Mouse (Mus musculus): Measurements from ENCODE around the gene H2-Q7. TPM values are rescaled to one million over a fixed set of nuclear protein-coding genes. Genes with fewer than 3 reads are reported as not detected.
"Not testable (repeated sequence)": the region's sequence is repeated elsewhere in the genome, so short reads cannot be mapped to it uniquely, and the experiment has no call there.

Gene H2-Q7
- total and polyA plus RNA-seq, 3 experiments = 40.9 to 104 (median 66.0) TPM

DNA sequence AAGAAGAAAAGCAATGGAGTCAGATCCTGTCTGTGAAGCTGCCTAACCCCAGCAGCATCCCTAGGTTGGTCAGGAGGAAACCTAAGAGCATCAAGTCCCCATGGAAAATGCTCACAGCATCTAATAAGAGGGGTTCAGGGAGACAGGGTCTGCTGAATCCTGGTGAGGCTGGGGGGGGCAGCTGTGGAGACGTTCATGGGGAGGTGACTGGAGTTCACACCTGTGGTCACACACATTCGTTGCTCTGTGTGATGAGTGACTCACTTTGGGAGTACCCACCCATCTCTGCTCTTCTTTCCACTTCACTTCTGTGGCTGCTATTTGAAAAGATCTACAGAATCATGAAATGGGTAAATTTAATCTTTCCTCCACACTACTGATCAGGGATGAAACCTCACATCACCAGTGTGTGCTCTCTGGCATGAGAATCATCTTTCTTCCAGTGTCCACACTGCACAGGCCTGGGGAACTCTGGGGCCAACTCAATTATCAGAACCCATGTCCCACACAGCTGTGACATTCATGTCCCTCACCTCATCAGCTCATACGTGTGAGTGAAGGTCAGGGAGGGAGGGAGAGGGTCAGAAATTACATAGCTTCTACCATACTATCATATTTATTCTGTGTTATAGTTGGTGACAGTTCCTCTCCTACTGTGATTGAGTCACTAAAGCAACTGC is 15.7 kb upstream of the H2-Q7 start:
- H3K4me3 ChIP-seq (replicated peaks in 1 of 3; ENCODE audit: low read depth in 2 of 3, low read length in 2 of 3, poor library complexity in 1 of 3); H3K27me3 ChIP-seq (replicated peaks); H3K9me3 ChIP-seq (replicated peaks; ENCODE audit: low read length); H3K9ac ChIP-seq (ENCODE audit: insufficient read depth, low read depth); DNase-seq (ENCODE audit: extremely low read depth); dilution Hi-C loops (cut with MboI; ENCODE audit: extremely low pct_ligation_motif_present, extremely low pct_unique_long_range_greater_than_20kb, low sequenced_read_pairs); H3K36me3 ChIP-seq (replicated peaks in 1 of 2; ENCODE audit: control insufficient read depth in 1 of 2, insufficient read depth in 1 of 2, low read length in 1 of 2); in situ Hi-C loops (cut with MboI; ENCODE audit: low pct_ligation_motif_present, low pct_unique_long_range_greater_than_20kb, low sequenced_read_pairs); H3K27ac ChIP-seq (ENCODE audit: insufficient read depth, low read depth): not testable (repeated sequence)
- Histone ChIP-seq H3K79me2 (replicated peaks; ENCODE audit: control insufficient read depth, extremely low read depth, insufficient read depth, poor library complexity, severe bottlenecking) (peaks cover 13% of the 10 kb centered on the region), H3K4me1 (ENCODE audit: control insufficient read depth in 1 of 2, insufficient read depth in 2 of 2) (peaks cover 7 to 15% of the 10 kb centered on the region in 2 experiments), H3K4me2 (ENCODE audit: insufficient read depth, low read depth, poor library complexity, severe bottlenecking) (0 out of 2 replicates have a peak overlapping the region, but pooled peaks have one; percentile 2)

DNA sequence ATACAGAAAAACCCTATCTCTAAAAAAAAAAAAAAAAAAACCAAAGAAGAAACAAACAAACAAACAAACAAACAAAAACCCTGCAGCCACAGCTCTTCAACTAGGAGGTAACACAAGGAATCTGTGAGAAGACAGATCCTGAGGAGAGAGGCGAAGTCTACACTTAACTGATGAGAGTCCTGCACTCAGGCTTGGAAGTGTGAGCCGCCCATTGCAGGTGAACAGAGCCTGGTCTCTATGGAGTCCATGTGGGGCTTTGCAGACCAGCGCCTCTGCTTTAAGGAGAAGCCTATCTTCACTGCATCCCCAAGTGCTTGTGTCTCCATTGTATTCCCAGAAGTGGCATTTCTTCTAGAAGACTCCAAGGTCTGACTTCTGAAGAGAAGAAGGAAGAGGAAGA is 14.8 kb upstream of the H2-Q7 start:
- H3K9me3 ChIP-seq (replicated peaks; ENCODE audit: low read length); in situ Hi-C loops (cut with MboI; ENCODE audit: low pct_ligation_motif_present, low pct_unique_long_range_greater_than_20kb, low sequenced_read_pairs); H3K27me3 ChIP-seq (replicated peaks); DNase-seq (ENCODE audit: extremely low read depth); H3K27ac ChIP-seq (ENCODE audit: insufficient read depth, low read depth); dilution Hi-C loops (cut with MboI; ENCODE audit: extremely low pct_ligation_motif_present, extremely low pct_unique_long_range_greater_than_20kb, low sequenced_read_pairs): not testable (repeated sequence)
- peak overlapping the region; percentile 15; the same call in 1 of the 2 replicates for H3K4me2 ChIP-seq (ENCODE audit: insufficient read depth, low read depth, poor library complexity, severe bottlenecking)
- peak overlapping the region in 1 of 3 experiments; percentile 23 for H3K4me3 ChIP-seq (replicated peaks in 1 of 3; ENCODE audit: low read depth in 2 of 3, low read length in 2 of 3, poor library complexity in 1 of 3)
- H3K9ac ChIP-seq (ENCODE audit: insufficient read depth, low read depth) = peak overlapping the region; percentile 29; the same call in 1 of the 2 replicates
- H3K4me1 ChIP-seq (ENCODE audit: control insufficient read depth in 1 of 2, insufficient read depth in 2 of 2) = peaks cover 7 to 15% of the 10 kb centered on the region in 2 experiments
- H3K36me3 ChIP-seq (replicated peaks in 1 of 2; ENCODE audit: control insufficient read depth in 1 of 2, insufficient read depth in 1 of 2, low read length in 1 of 2) = peaks cover 3 to 17% of the 10 kb centered on the region in 2 experiments
- peaks cover 13% of the 10 kb centered on the region for H3K79me2 ChIP-seq (replicated peaks; ENCODE audit: control insufficient read depth, extremely low read depth, insufficient read depth, poor library complexity, severe bottlenecking)

DNA sequence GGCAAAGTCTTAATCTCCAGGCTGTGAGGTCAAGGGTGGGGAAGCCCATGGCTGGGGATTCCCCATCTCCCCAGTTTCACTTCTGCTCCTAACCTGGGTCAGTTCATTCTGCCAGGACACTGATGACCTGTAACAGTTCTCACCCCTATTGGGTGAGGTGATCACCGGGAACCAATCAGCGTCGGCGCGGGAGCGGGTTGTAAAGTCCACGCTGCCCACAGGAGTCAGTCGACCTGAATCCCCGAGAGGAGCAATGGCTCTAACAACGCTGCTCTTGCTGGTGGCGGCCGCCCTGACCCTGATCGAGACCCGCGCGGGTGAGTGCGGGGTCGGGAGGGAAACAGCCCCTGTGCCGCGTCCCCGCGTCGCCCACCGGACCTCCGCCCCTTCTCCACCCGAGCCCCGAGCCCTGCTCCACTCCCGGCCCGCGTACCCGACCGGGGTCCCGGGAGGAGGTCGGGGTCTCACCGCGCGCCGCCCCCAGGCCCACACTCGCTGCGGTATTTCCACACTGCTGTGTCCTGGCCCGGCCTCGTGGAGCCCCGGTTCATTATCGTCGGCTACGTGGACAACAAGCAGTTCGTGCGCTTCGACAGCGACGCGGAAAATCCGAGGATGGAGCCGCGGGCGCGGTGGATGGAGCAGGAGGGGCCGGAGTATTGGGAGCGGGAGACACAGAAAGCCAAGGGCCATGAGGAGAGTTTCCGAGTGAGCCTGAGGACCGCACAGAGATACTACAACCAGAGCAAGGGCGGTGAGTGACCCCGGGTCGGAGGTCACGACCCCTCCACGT is 14.1 kb upstream of the H2-Q7 start, which contains the start of gene H2-Q6:
Gene H2-Q6 (plus strand): TSS at position 227 of the 793 bp plus-strand sequence.
- in situ Hi-C loops (cut with MboI; ENCODE audit: low pct_ligation_motif_present, low pct_unique_long_range_greater_than_20kb, low sequenced_read_pairs); dilution Hi-C loops (cut with MboI; ENCODE audit: extremely low pct_ligation_motif_present, extremely low pct_unique_long_range_greater_than_20kb, low sequenced_read_pairs); H3K9me3 ChIP-seq (replicated peaks; ENCODE audit: low read length); H3K27me3 ChIP-seq (replicated peaks): not testable (repeated sequence)
- H3K79me2 ChIP-seq (replicated peaks; ENCODE audit: control insufficient read depth, extremely low read depth, insufficient read depth, poor library complexity, severe bottlenecking) = peaks cover 13% of the 10 kb centered on the region
- H3K4me1 ChIP-seq (ENCODE audit: control insufficient read depth in 1 of 2, insufficient read depth in 2 of 2) = peaks cover 7 to 15% of the 10 kb centered on the region in 2 experiments
- TF ChIP-seq NELFE (IDR thresholded peaks at IDR 0.05; ENCODE audit: low read depth, low read length) = peak; percentile 55
- 0 out of 2 replicates have a peak, but pooled peaks have one; percentile 44 for TF ChIP-seq TCF12 (IDR thresholded peaks at IDR 0.05; ENCODE audit: low read depth, low read length)
- TF ChIP-seq POLR2A (IDR thresholded peaks at IDR 0.05; ENCODE audit: low read depth, low read length) = peak; percentile 65
- 0 out of 2 replicates have a peak, but pooled peaks have one; percentile 5 for TF ChIP-seq IRF4 (IDR thresholded peaks at IDR 0.05; ENCODE audit: low read depth, low read length)
- TF ChIP-seq CHD2 (IDR thresholded peaks at IDR 0.05; ENCODE audit: low read length) = peak; percentile 69
- TF ChIP-seq TBP (conservative IDR thresholded peaks at IDR 0.05; ENCODE audit: low read depth, low read length) = 0 out of 2 replicates have a peak, but pooled peaks have one; percentile 56
- peak; percentile 92 for DNase-seq (ENCODE audit: extremely low read depth)
- peak within 1 kb of the TSS; percentile 97 for H3K9ac ChIP-seq (ENCODE audit: insufficient read depth, low read depth)
- H3K4me2 ChIP-seq (ENCODE audit: insufficient read depth, low read depth, poor library complexity, severe bottlenecking) = peak within 1 kb of the TSS; percentile 47
- peak within 1 kb of the TSS; percentile 56 to 91 (median 57) for H3K4me3 ChIP-seq (replicated peaks in 1 of 3; ENCODE audit: low read depth in 2 of 3, low read length in 2 of 3, poor library complexity in 1 of 3)
- peak within 1 kb of the TSS; percentile 32; the same call in 1 of the 2 replicates for H3K27ac ChIP-seq (ENCODE audit: insufficient read depth, low read depth)
- H3K36me3 ChIP-seq (replicated peaks in 1 of 2; ENCODE audit: control insufficient read depth in 1 of 2, insufficient read depth in 1 of 2, low read length in 1 of 2) = peaks cover 8 to 23% of the 10 kb centered on the region in 2 experiments

All from CH12.LX (cell line).